Mouse (Mus musculus) ZHBTc4 (cell line): ENCODE measurements at regions not wholly inside any gene's neighbourhood (a gene's known extent, or its start where the extent isn't known, plus 50 kb on each side); places are given as distances from the start of the nearest gene placed in this dataset.

Experiments used
- DNase-seq: peaks from one replicate; pipeline ENCODE4 v3.0.0-alpha.2; 2011; ENCODE audit warnings: low read depth, low spot score

DNA sequence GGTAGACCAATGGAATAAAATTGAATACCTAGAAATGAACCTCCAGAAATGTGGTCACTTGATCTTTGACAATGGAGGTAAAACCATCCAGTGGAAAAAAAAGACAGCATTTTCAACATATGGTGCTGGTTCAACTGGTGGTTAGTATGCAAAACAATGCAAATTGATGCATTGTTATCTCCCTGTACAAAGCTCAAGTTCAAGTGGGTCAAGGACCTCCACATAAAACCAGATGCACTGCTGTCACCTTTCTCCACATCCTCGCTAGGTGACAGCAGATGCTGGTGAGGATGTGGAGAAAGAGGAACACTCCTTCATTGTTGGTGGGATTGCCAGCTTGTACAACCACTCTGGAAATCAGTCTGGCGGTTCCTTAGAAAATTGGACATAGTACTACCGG, 1160.0 kb upstream of the Ghitm start:
- peak; percentile 52 for DNase-seq

DNA sequence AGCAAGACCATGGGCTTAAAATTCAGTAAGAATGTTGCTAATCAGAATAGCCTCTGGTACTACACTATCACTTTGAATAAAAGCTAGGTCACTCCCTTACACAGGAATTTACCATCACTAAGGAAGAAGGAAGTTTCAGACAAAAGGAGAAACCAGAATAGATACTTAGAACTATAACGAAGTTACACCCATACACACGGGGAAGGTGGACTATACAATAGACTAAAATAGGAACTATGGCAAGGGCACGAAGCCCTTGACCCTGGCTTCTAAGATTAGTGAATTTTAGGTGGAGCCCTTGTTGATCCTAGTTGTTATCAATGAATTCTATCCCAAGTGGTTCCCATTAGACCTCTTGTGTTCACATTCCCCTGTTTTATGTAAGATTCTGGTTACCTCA, 1155.1 kb upstream of the Ghitm start:
- DNase-seq = peak; percentile 69

GRCm38 (mm10) chr14:38289661-38290060, 1154.6 kb upstream of the Ghitm start:
- DNase-seq = peak; percentile 80
